Mouse (Mus musculus) embryonic facial prominence, embryonic 15.5 days (tissue): Measurements from ENCODE around the gene Pno1. TPM values are rescaled to one million over a fixed set of nuclear protein-coding genes. Genes with fewer than 3 reads are reported as not detected.
"Not testable (repeated sequence)": the region's sequence is repeated elsewhere in the genome, so short reads cannot be mapped to it uniquely, and the experiment has no call there.

Experiments used
- ATAC-seq: fragments of 200-750 bp; cut with Nextera tagmentation; 2 replicates; pipeline ENCODE4 v1.8.0; 2017; ENCODE audit warnings: low read depth, moderate TSS enrichment; ENCODE audit not compliant: insufficient number of reproducible peaks, low FRiP score, low TSS enrichment
- H3K27ac ChIP-seq: fragments of 300-500 bp; sonication (generic); replicated peaks from 2 replicates; pipeline ENCODE4 v1.5.1; 2015; ENCODE audit warnings: mild to moderate bottlenecking, inconsistent platforms
- H3K27me3 ChIP-seq: fragments of 300-500 bp; sonication (generic); 2 replicates; pipeline ENCODE4 v1.6.1; 2015; ENCODE audit warnings: inconsistent platforms
- H3K36me3 ChIP-seq: fragments of 300-500 bp; sonication (generic); 2 replicates; pipeline ENCODE4 v1.6.1; 2015; ENCODE audit warnings: mild to moderate bottlenecking, inconsistent platforms
- H3K4me1 ChIP-seq: fragments of 300-500 bp; sonication (generic); 2 replicates; pipeline ENCODE4 v1.6.1; 2015; ENCODE audit warnings: inconsistent platforms
- H3K4me2 ChIP-seq: fragments of 300-500 bp; sonication (generic); replicated peaks from 2 replicates; pipeline ENCODE4 v1.6.1; 2015; ENCODE audit warnings: mild to moderate bottlenecking, inconsistent platforms
- H3K4me3 ChIP-seq: fragments of 300-500 bp; sonication (generic); replicated peaks from 2 replicates; pipeline ENCODE4 v1.5.1; 2015; ENCODE audit warnings: mild to moderate bottlenecking, inconsistent platforms
- H3K9ac ChIP-seq: fragments of 300-500 bp; sonication (generic); 2 replicates; pipeline ENCODE4 v1.6.1; 2015; ENCODE audit warnings: inconsistent platforms
- H3K9me3 ChIP-seq: fragments of 300-500 bp; sonication (generic); replicated peaks from 2 replicates; pipeline ENCODE4 v1.6.1; 2016; ENCODE audit warnings: inconsistent platforms
- WGBS: fragments of 180-500 bp; shearing (Covaris S2); methylation state at CpG from one replicate; pipeline ENCODE4 v1.1.7; 2015; 5-methylcytosine and 5-hydroxymethylcytosine counted together
- polyA plus RNA-seq: library from polyadenylated mRNA; unstranded; fragments of >200 nt; fragmentation: Nextera tagmentation; extraction: Ambion mirVana; gene quantifications from 2 replicates; pipeline ENCODE4 v1.2.1, GENCODE M21; 2015

Gene Pno1
- polyA plus RNA-seq, result 60.1 and 62.4 TPM in 2 replicates

- WGBS, result under 1% methylated on average over 65 of the region's 65 CpGs
- peak; percentile 98 for ATAC-seq
- H3K27me3 ChIP-seq, result no peaks in the 10 kb centered on the region
- no peaks in the 10 kb centered on the region for H3K9me3 ChIP-seq
- peak within 1 kb of the TSS; percentile 81 for H3K4me3 ChIP-seq
- peaks cover 20% of the 10 kb centered on the region for H3K4me1 ChIP-seq
- peak within 1 kb of the TSS; percentile 90 for H3K9ac ChIP-seq
- H3K4me2 ChIP-seq, result peak within 1 kb of the TSS; percentile 70
- peaks cover 16% of the 10 kb centered on the region; the same call in 1 of the 2 replicates for H3K36me3 ChIP-seq
- H3K27ac ChIP-seq, result peak within 1 kb of the TSS; percentile 91
Observed at GRCm38 (mm10) chr11:17211258-17212140, at the start of gene Pno1. TSS of gene Pno1 (minus strand) at chr11:17211568.

- peak overlapping the region; percentile 89 for H3K4me3 ChIP-seq
- H3K9ac ChIP-seq, result peak overlapping the region; percentile 91
- H3K36me3 ChIP-seq, result no peaks in the 10 kb centered on the region
- no peak for ATAC-seq
- no peaks in the 10 kb centered on the region for H3K9me3 ChIP-seq
- WGBS, result under 1% methylated on average over 17 of the region's 17 CpGs
- peak overlapping the region; percentile 88 for H3K27ac ChIP-seq
- H3K27me3 ChIP-seq, result no peaks in the 10 kb centered on the region
- H3K4me2 ChIP-seq, result peak overlapping the region; percentile 58
- peaks cover 10% of the 10 kb centered on the region for H3K4me1 ChIP-seq
Observed at GRCm38 (mm10) chr11:17257861-17258260, 46.5 kb upstream of the Pno1 start.

- Histone ChIP-seq H3K27ac (peak within 1 kb of the TSS; percentile 88), H3K36me3 (no peaks in the 10 kb centered on the region), H3K9me3 (no peaks in the 10 kb centered on the region), H3K4me1 (peaks cover 10% of the 10 kb centered on the region), H3K27me3 (no peaks in the 10 kb centered on the region), H3K9ac (peak within 1 kb of the TSS; percentile 91), H3K4me2 (peak within 1 kb of the TSS; percentile 58), H3K4me3 (peak within 1 kb of the TSS; percentile 89)
- ATAC-seq, result peak; percentile 93
- under 1% methylated on average over 33 of the region's 33 CpGs for WGBS
Observed at GRCm38 (mm10) chr11:17257443-17257842, 46.1 kb upstream of the Pno1 start, which contains the start of gene C1d. TSS of gene C1d (plus strand) at chr11:17257579.

GRCm38 (mm10) chr11:17256813-17257365 lies 45.5 kb upstream of the Pno1 start:
- Histone ChIP-seq H3K27me3 (no peaks in the 10 kb centered on the region), H3K9ac (no peak overlapping the region), H3K4me2 (peak overlapping the region; percentile 58), H3K4me3 (peak overlapping the region; percentile 89), H3K9me3 (no peaks in the 10 kb centered on the region), H3K36me3 (no peaks in the 10 kb centered on the region), H3K4me1 (peaks cover 10% of the 10 kb centered on the region), H3K27ac (no peak overlapping the region)
- 56% methylated on average over 8 of the region's 8 CpGs for WGBS
- ATAC-seq, result peak; percentile 67; the same call in 1 of the 2 replicates

- no peak overlapping the region for H3K4me3 ChIP-seq
- no peaks in the 10 kb centered on the region for H3K27me3 ChIP-seq
- no peak for ATAC-seq
- no peaks in the 10 kb centered on the region for H3K9me3 ChIP-seq
- H3K4me1 ChIP-seq, result no peaks in the 10 kb centered on the region
- H3K9ac ChIP-seq, result no peak overlapping the region
- H3K4me2 ChIP-seq, result no peak overlapping the region
- H3K27ac ChIP-seq, result no peak overlapping the region
- H3K36me3 ChIP-seq, result no peaks in the 10 kb centered on the region
Observed at GRCm38 (mm10) chr11:17248715-17249114, 37.3 kb upstream of the Pno1 start.

GRCm38 (mm10) chr11:17238598-17238997 lies 27.2 kb upstream of the Pno1 start:
- H3K27ac ChIP-seq, H3K4me1 ChIP-seq, H3K9me3 ChIP-seq, ATAC-seq, H3K9ac ChIP-seq, H3K4me2 ChIP-seq, H3K27me3 ChIP-seq, H3K36me3 ChIP-seq, H3K4me3 ChIP-seq: not testable (repeated sequence)
- 91% methylated on average over 5 of the region's 5 CpGs for WGBS

- Histone ChIP-seq H3K9me3 (no peaks in the 10 kb centered on the region), H3K27me3 (no peaks in the 10 kb centered on the region), H3K36me3 (peaks cover 22% of the 10 kb centered on the region), H3K4me1 (no peaks in the 10 kb centered on the region), H3K4me2 (no peak overlapping the region), H3K9ac (no peak overlapping the region), H3K4me3 (no peak overlapping the region), H3K27ac (no peak overlapping the region)
- ATAC-seq, result no peak
- 80% methylated on average over 5 of the region's 5 CpGs for WGBS
Observed at GRCm38 (mm10) chr11:17236449-17237037, 25.2 kb upstream of the Pno1 start.

- Histone ChIP-seq H3K27ac (no peak overlapping the region), H3K36me3 (peaks cover 31% of the 10 kb centered on the region), H3K9me3 (no peaks in the 10 kb centered on the region), H3K4me1 (no peaks in the 10 kb centered on the region), H3K4me3 (no peak overlapping the region), H3K9ac (no peak overlapping the region), H3K27me3 (no peaks in the 10 kb centered on the region), H3K4me2 (no peak overlapping the region)
- WGBS, result 57% methylated on average over 5 of the region's 5 CpGs
- ATAC-seq, result no peak
Observed at GRCm38 (mm10) chr11:17232792-17233191, 21.4 kb upstream of the Pno1 start.

GRCm38 (mm10) chr11:17221126-17221525 lies 9.8 kb upstream of the Pno1 start:
- H3K9me3 ChIP-seq, result no peaks in the 10 kb centered on the region
- H3K4me1 ChIP-seq, result no peaks in the 10 kb centered on the region
- no peak for ATAC-seq
- peaks cover 14% of the 10 kb centered on the region for H3K36me3 ChIP-seq
- WGBS, result 93% methylated on average over 8 of the region's 8 CpGs
- no peak overlapping the region for H3K27ac ChIP-seq
- no peak overlapping the region for H3K9ac ChIP-seq
- H3K4me3 ChIP-seq, result no peak overlapping the region
- H3K27me3 ChIP-seq, result no peaks in the 10 kb centered on the region
- H3K4me2 ChIP-seq, result no peak overlapping the region

- Histone ChIP-seq H3K9ac (no peak overlapping the region), H3K9me3 (no peaks in the 10 kb centered on the region), H3K36me3 (no peaks in the 10 kb centered on the region), H3K4me1 (peaks cover 15% of the 10 kb centered on the region), H3K4me2 (no peak overlapping the region), H3K27ac (no peak overlapping the region), H3K27me3 (no peaks in the 10 kb centered on the region), H3K4me3 (no peak overlapping the region)
- no peak for ATAC-seq
- 84% methylated on average over 3 of the region's 3 CpGs for WGBS
Observed at GRCm38 (mm10) chr11:17215475-17215874, 4.1 kb upstream of the Pno1 start.

GRCm38 (mm10) chr11:17212903-17213509 lies 1.6 kb upstream of the Pno1 start:
- no peak overlapping the region for H3K9ac ChIP-seq
- ATAC-seq, result no peak

More at GRCm38 (mm10) chr11:17212903-17213509, 1.6 kb upstream of the Pno1 start:
- Histone ChIP-seq H3K4me3 (peak overlapping the region; percentile 81; the same call in 1 of the 2 replicates), H3K36me3 (peaks cover 11% of the 10 kb centered on the region; the same call in 1 of the 2 replicates), H3K4me1 (peaks cover 20% of the 10 kb centered on the region), H3K27ac (no peak overlapping the region), H3K9me3 (no peaks in the 10 kb centered on the region), H3K4me2 (peak overlapping the region; percentile 70), H3K27me3 (no peaks in the 10 kb centered on the region)
- 72% methylated on average over 5 of the region's 5 CpGs for WGBS
